Mouse (Mus musculus): ENCODE results near the gene Syt9. TPM values are rescaled to one million over a fixed set of nuclear protein-coding genes. Genes with fewer than 3 reads are reported as not detected.

The Syt9 gene
- polyA plus RNA-seq, 1 experiment = not detected

DNA sequence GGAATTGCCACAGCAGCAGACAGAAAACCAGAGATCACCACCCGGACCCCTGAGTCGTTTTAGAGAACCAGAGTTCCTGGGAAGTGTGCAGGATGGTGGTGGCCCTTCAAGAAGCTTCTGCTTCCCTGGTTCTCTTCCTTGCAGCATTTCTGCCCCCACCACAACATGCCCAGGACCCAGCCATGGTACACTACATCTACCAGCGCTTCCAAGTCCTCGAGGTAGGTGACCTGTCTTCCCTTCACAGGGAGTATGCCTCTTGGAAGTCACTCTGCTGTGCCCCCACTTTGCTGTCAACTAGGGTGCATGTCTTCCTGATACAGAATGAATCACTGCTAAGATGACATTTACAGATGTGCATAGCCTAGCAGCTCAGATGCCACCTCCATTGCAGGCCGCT is 197.1 kb downstream of the Syt9 start:
- H3K4me1 ChIP-seq (ENCODE audit: control insufficient read depth, insufficient read depth, low read length) = 0 out of 2 replicates have a peak, but pooled peaks cover 2% of the 10 kb centered on the region
- no peak overlapping the region for H3K4me3 ChIP-seq (ENCODE audit: insufficient read depth, low read length)
- TF ChIP-seq POLR2A (IDR thresholded peaks at IDR 0.05; ENCODE audit: borderline replicate concordance, low read depth, low read length) (no peak), CTCF (IDR thresholded peaks at IDR 0.05; ENCODE audit: low read depth, low read length) (no peak)
- H3K27ac ChIP-seq (ENCODE audit: insufficient read depth, low read depth, low read length) = no peak overlapping the region

DNA sequence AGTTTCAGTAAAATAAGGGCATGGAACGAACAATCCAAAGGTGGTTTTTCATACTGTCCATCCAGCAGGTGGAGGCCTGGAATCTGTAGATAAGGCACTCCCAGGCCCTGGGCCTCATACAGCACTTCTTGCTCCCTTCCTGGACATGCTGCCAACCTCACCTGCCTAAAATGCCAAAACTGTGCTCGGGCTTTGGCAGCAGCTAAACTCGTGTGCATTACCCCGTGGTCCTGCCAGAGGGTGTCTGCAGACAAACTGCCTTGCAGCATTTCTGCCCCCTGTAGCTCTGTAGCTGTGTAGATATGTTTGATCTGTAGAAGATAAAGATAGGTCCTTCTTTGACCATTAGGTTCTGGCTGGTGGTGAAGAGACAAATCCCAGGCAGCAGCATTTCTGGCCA is 198.4 kb downstream of the Syt9 start:
- no peak for TF ChIP-seq CTCF (IDR thresholded peaks at IDR 0.05; ENCODE audit: low read depth, low read length)
- no peak for TF ChIP-seq POLR2A (IDR thresholded peaks at IDR 0.05; ENCODE audit: borderline replicate concordance, low read depth, low read length)
- H3K4me1 ChIP-seq (ENCODE audit: control insufficient read depth, insufficient read depth, low read length) = 0 out of 2 replicates have a peak, but pooled peaks cover 2% of the 10 kb centered on the region
- no peak overlapping the region for H3K27ac ChIP-seq (ENCODE audit: insufficient read depth, low read depth, low read length)
- no peak overlapping the region for H3K4me3 ChIP-seq (ENCODE audit: insufficient read depth, low read length)

DNA sequence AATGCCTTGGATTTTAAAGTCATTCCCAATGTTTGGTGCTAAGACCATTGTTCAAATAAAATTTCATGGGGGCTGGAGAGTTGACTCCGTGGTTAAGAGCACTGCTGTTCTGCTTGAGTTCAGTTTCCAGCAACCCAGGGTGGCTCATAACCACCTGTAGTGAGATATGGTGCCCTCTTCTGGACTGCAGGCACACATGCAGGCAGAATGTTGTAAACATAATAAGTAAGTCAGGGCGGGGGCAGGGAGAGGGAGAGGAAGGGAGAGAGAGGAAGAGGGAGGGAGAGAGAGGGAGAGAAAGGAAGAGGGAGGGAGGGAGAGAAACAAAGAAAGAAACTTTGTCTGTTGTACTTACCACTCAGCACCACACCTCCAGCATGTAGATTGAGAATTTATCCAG is 203.3 kb downstream of the Syt9 start:
- TF ChIP-seq CTCF (IDR thresholded peaks at IDR 0.05; ENCODE audit: low read depth, low read length) (no peak), POLR2A (IDR thresholded peaks at IDR 0.05; ENCODE audit: borderline replicate concordance, low read depth, low read length) (no peak)
- no peak overlapping the region for H3K4me3 ChIP-seq (ENCODE audit: insufficient read depth, low read length)
- H3K27ac ChIP-seq (ENCODE audit: insufficient read depth, low read depth, low read length) = no peak overlapping the region
- H3K4me1 ChIP-seq (ENCODE audit: control insufficient read depth, insufficient read depth, low read length) = no peaks in the 10 kb centered on the region

DNA sequence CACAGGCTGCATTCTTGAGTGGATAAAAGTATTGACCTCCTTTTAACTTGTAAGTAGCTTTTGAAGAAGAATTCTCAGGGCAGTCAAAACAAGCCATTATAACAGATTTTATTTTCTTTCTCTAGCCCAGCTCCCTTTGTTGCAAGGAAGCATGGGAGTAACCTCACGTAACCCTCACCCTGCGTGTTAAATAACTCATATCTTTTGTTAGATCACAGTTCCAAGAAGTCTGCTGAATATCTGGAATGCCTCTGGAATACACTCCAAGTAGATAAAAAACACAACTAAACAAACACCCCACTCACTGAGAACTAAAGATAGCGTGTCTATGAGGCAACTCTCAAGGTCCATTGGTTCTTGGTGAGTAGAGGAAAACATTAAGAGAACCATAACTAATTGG is 203.7 kb downstream of the Syt9 start:
- Histone ChIP-seq H3K27ac (ENCODE audit: insufficient read depth, low read depth, low read length) (no peak overlapping the region), H3K4me3 (ENCODE audit: insufficient read depth, low read length) (no peak overlapping the region), H3K4me1 (ENCODE audit: control insufficient read depth, insufficient read depth, low read length) (no peaks in the 10 kb centered on the region)
- TF ChIP-seq CTCF (IDR thresholded peaks at IDR 0.05; ENCODE audit: low read depth, low read length) = no peak
- TF ChIP-seq POLR2A (IDR thresholded peaks at IDR 0.05; ENCODE audit: borderline replicate concordance, low read depth, low read length) = no peak

DNA sequence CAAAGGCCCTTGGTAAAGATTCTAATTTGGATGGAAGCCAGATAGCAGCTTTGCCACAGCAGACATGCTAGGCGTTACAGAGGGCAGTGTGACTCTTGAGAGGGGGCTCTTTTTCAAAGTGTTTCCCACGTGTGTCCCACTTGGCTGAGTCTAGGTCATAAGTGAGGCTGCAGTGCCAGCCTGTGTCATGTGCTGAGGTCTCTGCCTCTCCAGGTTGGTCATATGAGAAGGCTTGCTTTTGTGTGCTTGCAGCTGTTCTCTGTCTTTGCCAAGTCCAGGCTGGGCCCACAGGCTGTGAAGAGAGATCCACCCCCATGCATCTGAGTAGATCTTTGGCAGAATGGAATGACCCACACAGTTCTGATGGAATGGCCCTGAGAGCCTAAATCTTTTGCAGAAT is 222.1 kb downstream of the Syt9 start:
- Histone ChIP-seq H3K4me1 (ENCODE audit: control insufficient read depth, insufficient read depth, low read length) (peaks cover 25% of the 10 kb centered on the region), H3K27ac (ENCODE audit: insufficient read depth, low read depth, low read length) (no peak overlapping the region), H3K4me3 (ENCODE audit: insufficient read depth, low read length) (no peak overlapping the region)
- TF ChIP-seq POLR2A (IDR thresholded peaks at IDR 0.05; ENCODE audit: borderline replicate concordance, low read depth, low read length) = no peak
- no peak for TF ChIP-seq CTCF (IDR thresholded peaks at IDR 0.05; ENCODE audit: low read depth, low read length)

DNA sequence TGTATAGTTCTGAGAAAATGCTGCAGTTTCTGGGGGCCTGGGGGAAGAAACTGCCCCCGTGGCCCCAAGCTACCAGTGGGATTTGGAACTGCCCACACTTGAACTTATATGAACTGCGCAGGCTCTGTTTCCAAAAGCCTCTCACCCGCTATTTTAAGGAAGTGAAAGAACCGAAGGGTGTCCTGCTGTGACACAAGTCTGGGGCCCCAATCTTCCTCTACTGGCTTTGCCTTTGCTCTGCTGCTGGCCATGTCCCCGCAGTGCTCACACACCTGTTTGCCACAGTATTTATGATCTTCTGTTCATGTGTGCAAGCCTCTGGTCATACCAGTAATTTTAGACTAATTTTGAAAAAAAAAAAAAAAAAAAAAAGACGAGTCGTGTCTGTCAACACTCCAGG is 223.4 kb downstream of the Syt9 start:
- Histone ChIP-seq H3K4me1 (ENCODE audit: control insufficient read depth, insufficient read depth, low read length) (peaks cover 37% of the 10 kb centered on the region), H3K27ac (ENCODE audit: insufficient read depth, low read depth, low read length) (peak overlapping the region; percentile 94), H3K4me3 (ENCODE audit: insufficient read depth, low read length) (peak overlapping the region; percentile 80)
- TF ChIP-seq CTCF (IDR thresholded peaks at IDR 0.05; ENCODE audit: low read depth, low read length) = no peak
- no peak for TF ChIP-seq POLR2A (IDR thresholded peaks at IDR 0.05; ENCODE audit: borderline replicate concordance, low read depth, low read length)

DNA sequence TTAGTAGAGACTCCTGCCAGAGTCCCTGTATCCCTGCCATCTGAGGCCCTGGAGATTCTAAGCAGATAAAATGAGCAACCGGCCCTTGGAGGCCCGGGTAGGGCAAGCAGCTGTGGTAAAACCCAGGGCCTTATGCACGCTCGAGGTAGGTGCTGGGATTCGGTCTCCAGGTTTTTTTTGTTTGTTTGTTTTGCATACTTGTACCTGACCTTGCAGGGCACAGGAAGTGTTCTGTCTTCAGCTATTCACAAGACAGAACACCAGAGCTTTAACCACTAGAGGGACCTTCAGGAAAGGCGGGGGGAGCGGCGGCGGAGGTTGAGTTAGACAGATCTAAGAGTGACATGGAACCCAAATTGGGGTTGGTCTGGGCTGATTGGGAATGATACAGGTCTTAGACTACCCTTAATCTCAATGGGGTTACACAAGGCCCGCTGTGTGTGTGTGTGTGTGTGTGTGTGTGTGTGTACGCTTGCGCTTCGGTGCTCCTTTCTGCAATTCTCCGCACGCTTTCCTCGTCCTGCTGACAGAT is 223.9 kb downstream of the Syt9 start:
- H3K4me3 ChIP-seq (ENCODE audit: insufficient read depth, low read length) = peak overlapping the region; percentile 80
- H3K27ac ChIP-seq (ENCODE audit: insufficient read depth, low read depth, low read length) = peak overlapping the region; percentile 94
- peaks cover 42% of the 10 kb centered on the region for H3K4me1 ChIP-seq (ENCODE audit: control insufficient read depth, insufficient read depth, low read length)
- TF ChIP-seq POLR2A (IDR thresholded peaks at IDR 0.05; ENCODE audit: borderline replicate concordance, low read depth, low read length) = no peak
- TF ChIP-seq CTCF (IDR thresholded peaks at IDR 0.05; ENCODE audit: low read depth, low read length) = 0 out of 2 replicates have a peak, but pooled peaks have one; percentile 4

DNA sequence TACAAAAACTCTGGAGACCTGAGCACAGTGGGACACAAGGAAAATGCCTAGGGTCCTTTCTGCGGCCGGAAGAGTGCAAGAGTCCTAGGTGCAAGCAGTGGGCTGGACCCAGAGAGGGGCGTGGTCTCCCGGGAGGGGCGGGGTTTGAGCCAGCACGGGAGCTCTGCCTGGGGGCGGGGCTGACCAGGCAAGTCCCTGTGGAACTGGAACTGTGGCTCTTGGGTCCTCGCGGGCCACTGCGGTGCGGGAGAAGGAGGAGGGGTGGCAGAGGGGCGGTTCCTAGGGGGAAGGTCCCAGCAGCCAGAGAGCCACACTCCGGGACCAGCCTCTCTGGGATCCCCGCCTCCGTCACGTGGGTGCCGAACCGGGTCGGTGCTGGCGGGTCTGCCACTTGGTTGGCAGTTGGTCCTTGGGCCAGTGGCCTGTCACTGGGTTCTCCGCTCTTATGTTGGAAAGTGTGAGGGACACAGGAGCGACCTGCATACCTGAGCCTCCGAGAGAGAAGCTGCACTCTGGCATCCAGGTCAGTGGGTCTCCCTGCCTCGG is 224.4 kb downstream of the Syt9 start, which contains the start of gene Ppfibp2:
Ppfibp2 (plus strand) TSS at position 351 of the 546 bp plus-strand sequence.
- Histone ChIP-seq H3K4me1 (ENCODE audit: control insufficient read depth, insufficient read depth, low read length) (peaks cover 46% of the 10 kb centered on the region), H3K27ac (ENCODE audit: insufficient read depth, low read depth, low read length) (peak within 1 kb of the TSS; percentile 94)

DNA sequence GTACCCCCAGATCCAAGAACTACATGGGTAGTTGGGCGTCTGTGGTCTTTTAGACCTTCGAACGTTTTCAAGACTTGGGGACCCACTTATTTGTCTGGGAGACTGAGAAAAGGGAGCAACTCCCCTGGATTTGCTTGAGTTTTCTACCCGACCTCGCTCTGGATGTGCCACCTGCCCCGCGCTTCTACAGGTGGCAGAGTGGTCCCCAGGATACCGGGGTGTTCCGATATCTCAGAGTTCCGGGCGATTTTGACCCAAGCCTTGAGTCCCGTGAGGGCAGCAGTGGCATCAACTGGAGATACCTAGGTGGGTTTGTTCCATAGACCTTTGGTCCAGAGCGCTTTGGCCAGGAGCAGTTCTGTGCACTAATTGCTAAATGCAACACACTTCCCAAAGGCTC is 224.9 kb downstream of the Syt9 start:
- H3K27ac ChIP-seq (ENCODE audit: insufficient read depth, low read depth, low read length) = peak overlapping the region; percentile 47
- TF ChIP-seq POLR2A (IDR thresholded peaks at IDR 0.05; ENCODE audit: borderline replicate concordance, low read depth, low read length) (no peak), CTCF (IDR thresholded peaks at IDR 0.05; ENCODE audit: low read depth, low read length) (no peak)
- H3K4me3 ChIP-seq (ENCODE audit: insufficient read depth, low read length) = peak overlapping the region; percentile 80
- peaks cover 48% of the 10 kb centered on the region for H3K4me1 ChIP-seq (ENCODE audit: control insufficient read depth, insufficient read depth, low read length)

More for the DNA sequence above, 224.4 kb downstream of the Syt9 start, which contains the start of gene Ppfibp2:
- TF ChIP-seq POLR2A (IDR thresholded peaks at IDR 0.05; ENCODE audit: borderline replicate concordance, low read depth, low read length) = no peak
- no peak for TF ChIP-seq CTCF (IDR thresholded peaks at IDR 0.05; ENCODE audit: low read depth, low read length)
- H3K4me3 ChIP-seq (ENCODE audit: insufficient read depth, low read length) = peak within 1 kb of the TSS; percentile 80

DNA sequence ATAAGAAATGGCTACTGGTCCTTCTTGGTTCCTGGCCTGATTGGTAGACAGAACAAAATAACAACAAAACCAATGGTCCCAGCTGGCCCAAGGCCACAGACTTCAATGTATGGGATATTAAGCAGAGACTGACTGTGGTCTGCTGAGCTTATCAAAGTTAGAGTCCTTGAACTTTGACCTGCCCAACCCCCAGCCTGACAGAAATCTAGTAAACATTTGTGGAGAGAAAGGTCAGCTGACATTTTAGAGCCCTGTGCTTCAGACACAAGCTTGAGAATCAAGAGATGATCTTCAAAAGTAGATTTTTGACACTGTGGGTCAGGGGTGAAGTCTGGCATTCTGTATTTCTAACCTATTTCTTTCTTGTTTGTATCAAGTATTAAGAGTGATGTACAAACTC is 226.2 kb downstream of the Syt9 start:
- H3K4me1 ChIP-seq (ENCODE audit: control insufficient read depth, insufficient read depth, low read length) = peaks cover 57% of the 10 kb centered on the region
- H3K4me3 ChIP-seq (ENCODE audit: insufficient read depth, low read length) = peak overlapping the region; percentile 1; the same call in 1 of the 2 replicates
- peak overlapping the region; percentile 68 for H3K27ac ChIP-seq (ENCODE audit: insufficient read depth, low read depth, low read length)
- TF ChIP-seq POLR2A (IDR thresholded peaks at IDR 0.05; ENCODE audit: borderline replicate concordance, low read depth, low read length) (no peak), CTCF (IDR thresholded peaks at IDR 0.05; ENCODE audit: low read depth, low read length) (no peak)
